Mouse (Mus musculus) liver, embryonic 15.5 days (tissue): ENCODE results near the gene Def6. TPM values are rescaled to one million over a fixed set of nuclear protein-coding genes. Genes with fewer than 3 reads are reported as not detected.

Source experiments
- ATAC-seq: fragments of 200-750 bp; cut with Nextera tagmentation; 2 replicates; pipeline ENCODE4 v1.8.0; 2017; ENCODE audit warnings: moderate number of reproducible peaks, mild to moderate bottlenecking, moderate library complexity; ENCODE audit not compliant: insufficient read depth
- H3K27ac ChIP-seq: fragments of 300-500 bp; sonication (generic); replicated peaks from 2 replicates; pipeline ENCODE4 v1.5.1; 2015; ENCODE audit warnings: mild to moderate bottlenecking, inconsistent platforms
- H3K27me3 ChIP-seq: fragments of 300-500 bp; sonication (generic); 2 replicates; pipeline ENCODE4 v1.6.1; 2015; ENCODE audit warnings: mild to moderate bottlenecking, inconsistent platforms
- H3K36me3 ChIP-seq: fragments of 300-500 bp; sonication (generic); replicated peaks from 2 replicates; pipeline ENCODE4 v1.6.1; 2015; ENCODE audit warnings: moderate library complexity, mild to moderate bottlenecking, inconsistent platforms
- H3K4me1 ChIP-seq: fragments of 300-500 bp; sonication (generic); replicated peaks from 2 replicates; pipeline ENCODE4 v1.6.1; 2015; ENCODE audit warnings: inconsistent platforms
- H3K4me2 ChIP-seq: fragments of 300-500 bp; sonication (generic); 2 replicates; pipeline ENCODE4 v1.6.1; 2015; ENCODE audit warnings: moderate library complexity, mild to moderate bottlenecking, inconsistent platforms
- H3K4me3 ChIP-seq: fragments of 300-500 bp; sonication (generic); replicated peaks from 2 replicates; pipeline ENCODE4 v1.5.1; 2015; ENCODE audit warnings: mild to moderate bottlenecking, inconsistent platforms
- H3K9ac ChIP-seq: fragments of 300-500 bp; sonication (generic); 2 replicates; pipeline ENCODE4 v1.6.1; 2015; ENCODE audit warnings: moderate library complexity, mild to moderate bottlenecking, inconsistent platforms
- H3K9me3 ChIP-seq: fragments of 300-500 bp; sonication (generic); replicated peaks from 2 replicates; pipeline ENCODE4 v1.6.1; 2016; ENCODE audit warnings: inconsistent platforms
- WGBS: fragments of 180-500 bp; shearing (Covaris S2); methylation state at CpG from one replicate; pipeline ENCODE4 v1.1.7; 2015; ENCODE audit warnings: mixed read lengths; ENCODE audit not compliant: insufficient replicate concordance; 5-methylcytosine and 5-hydroxymethylcytosine counted together
- polyA plus RNA-seq: library from polyadenylated mRNA; unstranded; fragments of >200 nt; fragmentation: Nextera tagmentation; extraction: Ambion mirVana; gene quantifications from 2 replicates; pipeline ENCODE4 v1.2.1, GENCODE M21; 2015

Def6 gene
- polyA plus RNA-seq, 1 experiment from 2014 or later: 10.9 TPM

GRCm38 (mm10) chr17:28255651-28256050, 48.1 kb downstream of the Def6 start:
- no peak for ATAC-seq
- H3K36me3 ChIP-seq: peaks cover 8% of the 10 kb centered on the region; the same call in 1 of the 2 replicates
- no peak overlapping the region for H3K9ac ChIP-seq
- 37% methylated on average over 5 of the region's 5 CpGs for WGBS
- no peaks in the 10 kb centered on the region for H3K9me3 ChIP-seq
- peaks cover 51% of the 10 kb centered on the region for H3K4me1 ChIP-seq
- H3K4me2 ChIP-seq: no peak overlapping the region
- no peak overlapping the region for H3K4me3 ChIP-seq
- H3K27ac ChIP-seq: no peak overlapping the region
- H3K27me3 ChIP-seq: no peaks in the 10 kb centered on the region

- no peak for ATAC-seq
- no peaks in the 10 kb centered on the region for H3K9me3 ChIP-seq
- WGBS: 20% methylated on average over 13 of the region's 13 CpGs
- H3K4me1 ChIP-seq: peaks cover 60% of the 10 kb centered on the region
- H3K27ac ChIP-seq: peak overlapping the region; percentile 49
- no peak overlapping the region for H3K4me3 ChIP-seq
- peak overlapping the region; percentile 16; the same call in 1 of the 2 replicates for H3K4me2 ChIP-seq
- no peak overlapping the region for H3K9ac ChIP-seq
- no peaks in the 10 kb centered on the region for H3K27me3 ChIP-seq
- H3K36me3 ChIP-seq: peaks cover 6% of the 10 kb centered on the region; the same call in 1 of the 2 replicates
Observed at GRCm38 (mm10) chr17:28256651-28257328, 49.2 kb downstream of the Def6 start.

- Histone ChIP-seq H3K36me3 (no peaks in the 10 kb centered on the region), H3K4me2 (no peak overlapping the region), H3K4me3 (no peak overlapping the region), H3K9ac (no peak overlapping the region), H3K27ac (no peak overlapping the region), H3K27me3 (no peaks in the 10 kb centered on the region), H3K4me1 (peaks cover 61% of the 10 kb centered on the region), H3K9me3 (no peaks in the 10 kb centered on the region)
- no peak for ATAC-seq
- WGBS: 78% methylated on average over 9 of the region's 9 CpGs
Observed at GRCm38 (mm10) chr17:28258325-28258724, 50.7 kb downstream of the Def6 start.

- Histone ChIP-seq H3K4me1 (peaks cover 58% of the 10 kb centered on the region), H3K4me2 (no peak overlapping the region)
Observed at GRCm38 (mm10) chr17:28259890-28260542, 52.4 kb downstream of the Def6 start.

GRCm38 (mm10) chr17:28260543-28260909, 52.9 kb downstream of the Def6 start:
- Histone ChIP-seq H3K4me3 (no peak overlapping the region), H3K9me3 (no peaks in the 10 kb centered on the region), H3K27me3 (no peaks in the 10 kb centered on the region), H3K4me2 (no peak overlapping the region), H3K27ac (no peak overlapping the region), H3K9ac (no peak overlapping the region), H3K36me3 (no peaks in the 10 kb centered on the region), H3K4me1 (peaks cover 53% of the 10 kb centered on the region)
- 75% methylated on average over 9 of the region's 9 CpGs for WGBS
- ATAC-seq: no peak

More at GRCm38 (mm10) chr17:28259890-28260542, 52.4 kb downstream of the Def6 start:
- no peaks in the 10 kb centered on the region for H3K36me3 ChIP-seq
- H3K9me3 ChIP-seq: no peaks in the 10 kb centered on the region
- WGBS: 68% methylated on average over 16 of the region's 16 CpGs
- H3K9ac ChIP-seq: no peak overlapping the region
- ATAC-seq: no peak
- H3K4me3 ChIP-seq: no peak overlapping the region
- H3K27me3 ChIP-seq: no peaks in the 10 kb centered on the region
- no peak overlapping the region for H3K27ac ChIP-seq

- Histone ChIP-seq H3K4me2 (no peak overlapping the region), H3K9me3 (no peaks in the 10 kb centered on the region), H3K27ac (no peak overlapping the region), H3K4me1 (peaks cover 41% of the 10 kb centered on the region), H3K36me3 (no peaks in the 10 kb centered on the region), H3K4me3 (no peak overlapping the region), H3K27me3 (no peaks in the 10 kb centered on the region), H3K9ac (no peak overlapping the region)
- ATAC-seq: peak; percentile 40; the same call in 1 of the 2 replicates
- WGBS: 69% methylated on average over 11 of the region's 11 CpGs
Observed at GRCm38 (mm10) chr17:28261795-28262194, 54.2 kb downstream of the Def6 start.

GRCm38 (mm10) chr17:28263181-28263894, 55.8 kb downstream of the Def6 start:
- no peak for ATAC-seq
- Histone ChIP-seq H3K4me2 (no peak overlapping the region), H3K4me1 (peaks cover 28% of the 10 kb centered on the region), H3K27ac (no peak overlapping the region), H3K4me3 (no peak overlapping the region), H3K9me3 (no peaks in the 10 kb centered on the region), H3K9ac (no peak overlapping the region), H3K27me3 (no peaks in the 10 kb centered on the region), H3K36me3 (no peaks in the 10 kb centered on the region)
- 72% methylated on average over 13 of the region's 13 CpGs for WGBS

- H3K4me2 ChIP-seq: no peak overlapping the region
- no peaks in the 10 kb centered on the region for H3K9me3 ChIP-seq
- WGBS: 67% methylated on average over 5 of the region's 5 CpGs
- H3K27ac ChIP-seq: no peak overlapping the region
- H3K36me3 ChIP-seq: no peaks in the 10 kb centered on the region
- no peaks in the 10 kb centered on the region for H3K27me3 ChIP-seq
- ATAC-seq: no peak
- no peak overlapping the region for H3K4me3 ChIP-seq
- peaks cover 28% of the 10 kb centered on the region for H3K4me1 ChIP-seq
- H3K9ac ChIP-seq: no peak overlapping the region
Observed at GRCm38 (mm10) chr17:28267251-28267650, 59.7 kb downstream of the Def6 start.

- Histone ChIP-seq H3K4me3 (no peak overlapping the region), H3K9me3 (no peaks in the 10 kb centered on the region), H3K36me3 (no peaks in the 10 kb centered on the region), H3K9ac (no peak overlapping the region), H3K4me1 (peaks cover 36% of the 10 kb centered on the region), H3K4me2 (no peak overlapping the region), H3K27ac (no peak overlapping the region), H3K27me3 (no peaks in the 10 kb centered on the region)
- WGBS: 57% methylated on average over 13 of the region's 13 CpGs
- no peak for ATAC-seq
Observed at GRCm38 (mm10) chr17:28270165-28270564, 62.6 kb downstream of the Def6 start.

- no peak overlapping the region for H3K9ac ChIP-seq
Observed at GRCm38 (mm10) chr17:28271537-28272266, 64.1 kb downstream of the Def6 start.

GRCm38 (mm10) chr17:28272281-28272680, 64.7 kb downstream of the Def6 start:
- ATAC-seq: no peak

More at GRCm38 (mm10) chr17:28271537-28272266, 64.1 kb downstream of the Def6 start:
- Histone ChIP-seq H3K9me3 (no peaks in the 10 kb centered on the region), H3K36me3 (no peaks in the 10 kb centered on the region), H3K27ac (no peak overlapping the region), H3K4me3 (no peak overlapping the region), H3K4me2 (no peak overlapping the region), H3K4me1 (peaks cover 36% of the 10 kb centered on the region), H3K27me3 (no peaks in the 10 kb centered on the region)
- ATAC-seq: no peak; the same call in 1 of the 2 replicates
- 77% methylated on average over 12 of the region's 12 CpGs for WGBS

More at GRCm38 (mm10) chr17:28272281-28272680, 64.7 kb downstream of the Def6 start:
- Histone ChIP-seq H3K4me2 (no peak overlapping the region), H3K27ac (no peak overlapping the region), H3K36me3 (no peaks in the 10 kb centered on the region), H3K4me3 (no peak overlapping the region), H3K9ac (no peak overlapping the region), H3K4me1 (peaks cover 38% of the 10 kb centered on the region), H3K9me3 (no peaks in the 10 kb centered on the region), H3K27me3 (no peaks in the 10 kb centered on the region)
- 77% methylated on average over 9 of the region's 9 CpGs for WGBS
